Mouse (Mus musculus): Measurements from ENCODE around the gene St14.

- TF ChIP-seq CTCF (IDR thresholded peaks at IDR 0.05; ENCODE audit: control insufficient read depth, insufficient read depth, insufficient replicate concordance, low read depth, low read length) = no peak
- no peak for TF ChIP-seq POLR2A (IDR thresholded peaks at IDR 0.05; ENCODE audit: control insufficient read depth, low read depth, low read length)
Observed at GRCm38 (mm10) chr9:31177692-31178091, 46.0 kb upstream of the St14 start.

All from testis, adult 2 months (tissue).